Mouse (Mus musculus) common myeloid progenitor, adult 5-6 weeks (primary cell): ENCODE results near the gene Dolk. TPM values are rescaled to one million over a fixed set of nuclear protein-coding genes. Genes with fewer than 3 reads are reported as not detected.

Experiments
- total RNA-seq: library from RNA; stranded (forward); fragments of 200-1000, 187-1606 nt; gene quantifications from 2 replicates; pipeline ENCODE4 v1.2.3, GENCODE M21; 2017

Gene Dolk
- total RNA-seq, 1 experiment from 2014 or later: 12.1 TPM

Other genes with a start within 250 kb of the Dolk start
- gene Wdr34, start 237.5 kb downstream of the Dolk start, total RNA-seq: 11.5 and 15.6 TPM in 2 replicates
- gene Set, start 229.0 kb downstream of the Dolk start, total RNA-seq: 1,475 and 1,487 TPM in 2 replicates
- gene Pkn3, start 208.7 kb downstream of the Dolk start, total RNA-seq: 11.8 and 22.9 TPM in 2 replicates
- 8.0 and 11.4 TPM in 2 replicates for gene Zdhhc12, start 192.7 kb downstream of the Dolk start, total RNA-seq
- gene Zer1, start 161.7 kb downstream of the Dolk start, total RNA-seq: 11.8 and 17.4 TPM in 2 replicates
- 30.2 and 49.2 TPM in 2 replicates for gene Tbc1d13, start 152.6 kb downstream of the Dolk start, total RNA-seq
- 5.8 and 5.9 TPM in 2 replicates for gene Endog, start 114.8 kb downstream of the Dolk start, total RNA-seq
- gene Spout1, start 107.9 kb downstream of the Dolk start, total RNA-seq: 29.8 and 38.4 TPM in 2 replicates
- gene Kyat1, start 80.5 kb downstream of the Dolk start, total RNA-seq: 4.5 and 13.5 TPM in 2 replicates
- 3.9 and 11.0 TPM in 2 replicates for gene Lrrc8a, start 48.6 kb downstream of the Dolk start, total RNA-seq
- gene Gm28035, start 45.8 kb downstream of the Dolk start, total RNA-seq: 5.3 TPM in 1 of 2 replicates, not detected in the other
- gene Phyhd1, start 20.1 kb downstream of the Dolk start, total RNA-seq: 3.1 TPM in 1 of 2 replicates, not detected in the other
- gene Gm28038, start 5.3 kb downstream of the Dolk start, total RNA-seq: not detected in 2 replicates
- gene Nup188, start 63 bp upstream of the Dolk start, total RNA-seq: 30.9 and 31.6 TPM in 2 replicates
- 15.1 and 31.5 TPM in 2 replicates for gene Sh3glb2, start 73.0 kb upstream of the Dolk start, total RNA-seq
- gene Miga2, start 77.9 kb upstream of the Dolk start, total RNA-seq: 9.1 and 15.0 TPM in 2 replicates
- gene Dolpp1, start 105.9 kb upstream of the Dolk start, total RNA-seq: 33.9 and 35.7 TPM in 2 replicates
- gene Crat, start 129.5 kb upstream of the Dolk start, total RNA-seq: 17.1 and 17.3 TPM in 2 replicates
- gene Ptpa, start 129.7 kb upstream of the Dolk start, total RNA-seq: 46.4 and 76.0 TPM in 2 replicates
- 0.58 and 1.8 TPM in 2 replicates for gene Ier5l, start 187.9 kb upstream of the Dolk start, total RNA-seq